Mouse (Mus musculus) urinary bladder, adult 2 months (tissue): ENCODE measurements at regions not wholly inside any gene's neighbourhood (a gene's known extent, or its start where the extent isn't known, plus 50 kb on each side); places are given as distances from the start of the nearest gene placed in this dataset.
"Not testable (repeated sequence)": the region's sequence is repeated elsewhere in the genome, so short reads cannot be mapped to it uniquely, and the experiment has no call there.

Experiments
- DNase-seq: peaks from one replicate; pipeline ENCODE4 v3.0.0; 2022; ENCODE audit warnings: low spot score

- not testable (repeated sequence) for DNase-seq
Observed at GRCm38 (mm10) chr4:9724801-9725200, 1149.5 kb upstream of the 2610301B20Rik start.

- DNase-seq: no peak
Observed at GRCm38 (mm10) chr4:9737691-9738090, 1136.6 kb upstream of the 2610301B20Rik start.

- DNase-seq: no peak
Observed at GRCm38 (mm10) chr4:9747411-9747938, 1126.8 kb upstream of the 2610301B20Rik start.

GRCm38 (mm10) chr4:9748110-9748509, 1126.2 kb upstream of the 2610301B20Rik start:
- no peak for DNase-seq

GRCm38 (mm10) chr4:9749877-9750276, 1124.4 kb upstream of the 2610301B20Rik start:
- DNase-seq: no peak

GRCm38 (mm10) chr4:9750404-9750803, 1123.9 kb upstream of the 2610301B20Rik start:
- DNase-seq: no peak

GRCm38 (mm10) chr4:9763321-9763720, 1111.0 kb upstream of the 2610301B20Rik start:
- DNase-seq: no peak

- DNase-seq: no peak
Observed at GRCm38 (mm10) chr4:9769633-9770205, 1104.6 kb upstream of the 2610301B20Rik start.

- peak; percentile 50 for DNase-seq
Observed at GRCm38 (mm10) chr4:9770372-9771102, 1103.8 kb upstream of the 2610301B20Rik start.

- no peak for DNase-seq
Observed at GRCm38 (mm10) chr4:9771103-9771474, 1103.2 kb upstream of the 2610301B20Rik start.

GRCm38 (mm10) chr4:9778391-9778790, 1095.9 kb upstream of the 2610301B20Rik start:
- no peak for DNase-seq

- DNase-seq: no peak
Observed at GRCm38 (mm10) chr4:9779594-9779993, 1094.7 kb upstream of the 2610301B20Rik start.

- DNase-seq: peak; percentile 38
Observed at GRCm38 (mm10) chr4:9780179-9780578, 1094.1 kb upstream of the 2610301B20Rik start.

- no peak for DNase-seq
Observed at GRCm38 (mm10) chr4:9781318-9781717, 1093.0 kb upstream of the 2610301B20Rik start.

- DNase-seq: no peak
Observed at GRCm38 (mm10) chr4:9787795-9788365, 1086.4 kb upstream of the 2610301B20Rik start.

- no peak for DNase-seq
Observed at GRCm38 (mm10) chr4:9790478-9790877, 1083.8 kb upstream of the 2610301B20Rik start.
